Mouse (Mus musculus) kidney, embryonic 16.5 days (tissue): ENCODE results near the gene Fem1b. TPM values are rescaled to one million over a fixed set of nuclear protein-coding genes. Genes with fewer than 3 reads are reported as not detected.

Experiments
- polyA plus RNA-seq: library from polyadenylated mRNA; unstranded; fragments of >200 nt; fragmentation: Nextera tagmentation; extraction: Ambion mirVana; gene quantifications from 2 replicates; pipeline ENCODE4 v1.2.1, GENCODE M21; 2015

Gene Fem1b
- polyA plus RNA-seq, 1 experiment from 2014 or later: 23.1 TPM

Other genes starting within 250 kb of the Fem1b start
- gene Itga11, start 134.1 kb downstream of the Fem1b start, polyA plus RNA-seq: 0.82 and 1.3 TPM in 2 replicates
- 26.4 and 31.3 TPM in 2 replicates for gene Cln6, start 26.9 kb upstream of the Fem1b start, polyA plus RNA-seq
- 140 and 154 TPM in 2 replicates for gene Calml4, start 46.1 kb upstream of the Fem1b start, polyA plus RNA-seq
- 58.2 and 63.7 TPM in 2 replicates for gene Pias1, start 176.0 kb upstream of the Fem1b start, polyA plus RNA-seq